Mouse (Mus musculus) liver, postnatal 0 days (tissue): ENCODE data around the gene 1110032A03Rik.

Experiments used
- CTCF ChIP-seq: sonication (generic); IDR thresholded peaks from 2 replicates; pipeline ENCODE4 v1.5.1; 2016; ENCODE audit warnings: antibody characterized with exemption, low read depth
- EP300 ChIP-seq: IDR thresholded peaks from 2 replicates; pipeline ENCODE4 v1.6.1; 2016; ENCODE audit warnings: antibody characterized with exemption, low read depth, mild to moderate bottlenecking

- TF ChIP-seq CTCF (no peak), EP300 (no peak)
Observed at GRCm38 (mm10) chr9:50798368-50798767, 23.0 kb upstream of the 1110032A03Rik start.
